Mouse (Mus musculus): ENCODE results near the gene Pip5k1a.

- TF ChIP-seq CTCF (IDR thresholded peaks at IDR 0.05; ENCODE audit: extremely low read depth, insufficient read depth, low read length) (no peak), POLR2A (IDR thresholded peaks at IDR 0.05; ENCODE audit: extremely low read depth, insufficient read depth, low read length) (no peak)
Measured at GRCm38 (mm10) chr3:95063741-95064140, 43.0 kb downstream of the Pip5k1a start.

Measured in cortical plate, adult 2 months (tissue).